Mouse (Mus musculus) heart, adult 2 months (tissue): ENCODE measurements at regions not wholly inside any gene's neighbourhood (a gene's known extent, or its start where the extent isn't known, plus 50 kb on each side); places are given as distances from the start of the nearest gene placed in this dataset.

ENCODE experiments used
- CTCF ChIP-seq: fragments of 200-600 bp; IDR thresholded peaks from 2 replicates; pipeline ENCODE4 v1.8.1; 2022; ENCODE audit warnings: antibody characterized with exemption, mild to moderate bottlenecking, moderate library complexity
- EP300 ChIP-seq: fragments of 200-500 bp; IDR thresholded peaks from 2 replicates; pipeline ENCODE4 v1.6.1; 2011; ENCODE audit warnings: low read depth, low read length, control low read depth; ENCODE audit not compliant: insufficient read depth
- POLR2A ChIP-seq: fragments of 200-500 bp; IDR thresholded peaks from 2 replicates; pipeline ENCODE4 v1.6.1; 2011; ENCODE audit warnings: mild to moderate bottlenecking, low read depth, low read length, control low read depth; ENCODE audit not compliant: insufficient read depth

GRCm38 (mm10) chr6:16964362-16964761 is 66.1 kb upstream of the Tfec start:
- TF ChIP-seq CTCF (no peak), POLR2A (no peak), EP300 (no peak)
